Mouse (Mus musculus) bone marrow macrophage, adult 2 months (primary cell): ENCODE measurements at regions not wholly inside any gene's neighbourhood (a gene's known extent, or its start where the extent isn't known, plus 50 kb on each side); places are given as distances from the start of the nearest gene placed in this dataset.

Experiments
- CTCF ChIP-seq: IDR thresholded peaks from 2 replicates; pipeline ENCODE4 v1.5.1; 2012; ENCODE audit warnings: low read depth, mild to moderate bottlenecking, low read length, moderate library complexity
- POLR2A ChIP-seq: IDR thresholded peaks from 2 replicates; pipeline ENCODE4 v1.6.1; 2012; ENCODE audit warnings: mild to moderate bottlenecking, low read depth, low read length, borderline replicate concordance

- no peak for TF ChIP-seq POLR2A
- TF ChIP-seq CTCF = no peak
Measured at GRCm38 (mm10) chr2:143217760-143218358, 139.6 kb downstream of the Otor start.
